Mouse (Mus musculus) liver, postnatal 0 days (tissue): ENCODE results near the gene Gm11634. TPM values are rescaled to one million over a fixed set of nuclear protein-coding genes. Genes with fewer than 3 reads are reported as not detected.
"Not testable (repeated sequence)": the region's sequence is repeated elsewhere in the genome, so short reads cannot be mapped to it uniquely, and the experiment has no call there.

Experiments
- ATAC-seq: fragments of 200-750 bp; cut with Nextera tagmentation; 2 replicates; pipeline ENCODE4 v1.8.0; 2017; ENCODE audit warnings: mild to moderate bottlenecking, moderate library complexity
- DNase-seq: peaks from one replicate; pipeline ENCODE4 v3.0.0-alpha.2; 2016
- H3K27ac ChIP-seq: fragments of 300-500 bp; sonication (generic); 2 replicates; pipeline ENCODE4 v1.5.1; 2014; ENCODE audit warnings: antibody characterized with exemption, moderate library complexity, mild to moderate bottlenecking, low read depth
- H3K27me3 ChIP-seq: fragments of 300-500 bp; sonication (generic); 2 replicates; pipeline ENCODE4 v1.6.1; 2014; ENCODE audit warnings: low read length, control low read depth, mixed read lengths; ENCODE audit not compliant: insufficient read depth
- H3K36me3 ChIP-seq: fragments of 300-500 bp; sonication (generic); replicated peaks from 2 replicates; pipeline ENCODE4 v1.6.1; 2014; ENCODE audit warnings: mild to moderate bottlenecking, control low read depth, low read length, moderate library complexity, mixed read lengths; ENCODE audit not compliant: insufficient read depth
- H3K4me1 ChIP-seq: fragments of 300-500 bp; sonication (generic); 2 replicates; pipeline ENCODE4 v1.6.1; 2014; ENCODE audit warnings: antibody characterized with exemption, mild to moderate bottlenecking, control low read depth; ENCODE audit not compliant: insufficient read depth
- H3K4me2 ChIP-seq: fragments of 300-500 bp; sonication (generic); 2 replicates; pipeline ENCODE4 v1.6.1; 2014; ENCODE audit warnings: low read depth, mild to moderate bottlenecking, low read length, moderate library complexity, mixed read lengths
- H3K4me3 ChIP-seq: fragments of 300-500 bp; sonication (generic); 2 replicates; pipeline ENCODE4 v1.5.1; 2014; ENCODE audit warnings: low read depth, low read length
- H3K9ac ChIP-seq: fragments of 300-500 bp; sonication (generic); replicated peaks from 2 replicates; pipeline ENCODE4 v1.6.1; 2014; ENCODE audit warnings: mild to moderate bottlenecking, moderate library complexity
- H3K9me3 ChIP-seq: fragments of 300-500 bp; sonication (generic); 2 replicates; pipeline ENCODE4 v1.6.1; 2016; ENCODE audit warnings: mild to moderate bottlenecking, control low read depth, low read length, mixed read lengths
- CTCF ChIP-seq: sonication (generic); IDR thresholded peaks from 2 replicates; pipeline ENCODE4 v1.5.1; 2016; ENCODE audit warnings: antibody characterized with exemption, low read depth
- EP300 ChIP-seq: IDR thresholded peaks from 2 replicates; pipeline ENCODE4 v1.6.1; 2016; ENCODE audit warnings: antibody characterized with exemption, low read depth, mild to moderate bottlenecking
- WGBS: fragments of 180-500 bp; shearing (Covaris S2); extraction: QIAGEN DNeasy Blood & Tissue Kit; methylation state at CpG from one replicate; pipeline ENCODE4 v1.1.7; 2014; ENCODE audit not compliant: insufficient replicate concordance; 5-methylcytosine and 5-hydroxymethylcytosine counted together
- polyA plus RNA-seq: library from polyadenylated mRNA; unstranded; fragments of >200 nt; fragmentation: Nextera tagmentation; extraction: Ambion mirVana; gene quantifications from 2 replicates; pipeline ENCODE4 v1.2.1, GENCODE M21; 2015

The Gm11634 gene
- polyA plus RNA-seq, 1 experiment from 2014 or later, result not detected

DNA sequence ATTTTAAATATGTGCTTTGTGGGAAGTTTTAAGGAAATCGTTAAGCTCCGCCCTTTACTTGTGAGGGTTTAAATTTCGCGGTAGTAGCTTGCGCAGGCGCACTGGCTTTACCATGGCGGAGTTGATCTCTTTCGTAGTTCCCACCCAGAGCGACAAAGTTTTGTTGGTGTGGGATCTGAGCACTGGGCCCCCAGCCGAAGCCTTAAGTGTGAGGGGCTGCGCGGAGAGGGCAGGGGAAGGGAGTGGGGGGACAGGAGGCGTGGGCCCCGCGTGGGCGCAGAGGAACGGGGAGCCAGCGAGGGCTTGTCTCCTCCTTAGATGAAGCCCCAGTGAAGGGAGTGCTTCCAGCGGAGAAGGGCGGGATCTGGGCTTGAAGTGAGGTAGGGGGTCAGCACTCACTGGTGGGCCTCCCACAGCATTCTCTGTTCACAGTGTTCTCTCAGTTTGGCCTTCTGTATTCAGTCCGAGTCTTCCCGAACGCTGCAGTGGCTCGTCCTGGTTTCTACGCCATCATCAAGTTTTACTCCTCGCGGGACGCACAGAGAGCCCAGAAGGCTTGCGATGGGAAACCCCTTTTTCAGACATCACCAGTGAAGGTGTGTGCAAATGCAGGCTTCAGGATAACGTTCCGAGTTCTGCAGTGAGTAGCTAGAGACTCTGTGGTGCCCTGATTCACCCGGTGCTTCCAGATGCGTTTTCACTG is 29.0 kb upstream of the Gm11634 start:
- Histone ChIP-seq H3K36me3 (no peaks in the 10 kb centered on the region), H3K9ac (peak overlapping the region; percentile 75), H3K27ac (peak overlapping the region; percentile 97), H3K9me3 (no peaks in the 10 kb centered on the region), H3K4me3 (peak overlapping the region; percentile 63), H3K4me2 (peak overlapping the region; percentile 83), H3K4me1 (peaks cover 5% of the 10 kb centered on the region), H3K27me3 (no peaks in the 10 kb centered on the region)
- under 1% methylated on average over 33 of the region's 33 CpGs for WGBS
- ATAC-seq (peak; percentile 52), DNase-seq (peak; percentile 93)
- TF ChIP-seq CTCF (no peak), EP300 (no peak)

DNA sequence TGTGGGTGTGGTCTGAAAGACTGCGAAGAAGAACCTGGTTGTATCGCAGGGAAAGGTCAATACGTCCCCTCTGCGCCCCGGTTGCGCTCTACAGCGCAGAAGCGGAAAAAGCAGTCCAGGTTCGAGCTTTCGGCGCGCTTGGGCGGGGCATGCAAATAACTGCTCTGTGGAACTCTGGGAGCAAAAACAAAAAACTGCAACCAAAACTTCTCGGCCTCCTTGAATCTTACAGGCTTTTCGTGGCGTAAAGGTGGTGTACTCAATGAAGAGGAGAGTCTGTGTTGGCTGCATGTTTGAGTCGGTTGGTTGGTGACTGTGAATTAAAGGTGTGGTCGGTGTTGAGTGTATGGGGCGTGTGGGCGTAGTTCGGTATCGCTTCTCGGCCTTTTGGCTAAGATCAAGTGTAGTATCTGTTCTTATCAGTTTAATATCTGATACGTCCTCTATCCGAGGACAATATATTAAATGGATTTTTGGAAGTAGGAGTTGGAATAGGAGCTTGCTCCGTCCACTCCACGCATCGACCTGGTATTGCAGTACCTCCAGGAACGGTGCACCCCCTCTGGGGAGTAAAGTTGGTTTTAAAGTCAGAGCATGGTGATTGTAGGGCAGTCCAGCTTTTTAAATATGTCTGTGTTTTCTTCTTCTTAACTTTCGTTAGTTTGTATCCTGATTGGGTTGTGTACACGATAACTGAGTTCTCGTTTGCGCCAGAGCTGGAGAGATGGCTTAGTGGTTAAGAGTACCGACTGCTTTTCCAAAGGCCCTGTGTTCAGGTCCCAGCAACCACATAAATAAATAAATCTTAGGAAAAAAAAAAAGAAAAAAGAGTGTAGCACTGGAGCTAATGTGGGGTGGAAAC is 28.2 kb upstream of the Gm11634 start, which contains the start of gene Rdm1:
Gene Rdm1, plus strand, starts transcription at position 201 of the 862 bp plus-strand sequence.
- Histone ChIP-seq H3K9me3 (no peaks in the 10 kb centered on the region), H3K27ac (peak within 1 kb of the TSS; percentile 97), H3K4me3 (peak within 1 kb of the TSS; percentile 63), H3K4me1 (peaks cover 5% of the 10 kb centered on the region), H3K4me2 (peak within 1 kb of the TSS; percentile 83), H3K27me3 (no peaks in the 10 kb centered on the region), H3K9ac (peak within 1 kb of the TSS; percentile 75), H3K36me3 (no peaks in the 10 kb centered on the region)
- DNase-seq (peak; percentile 86), ATAC-seq (peak; percentile 88)
- WGBS, result under 1% methylated on average over 32 of the region's 34 CpGs
- TF ChIP-seq CTCF (no peak), EP300 (peak; percentile 66)

DNA sequence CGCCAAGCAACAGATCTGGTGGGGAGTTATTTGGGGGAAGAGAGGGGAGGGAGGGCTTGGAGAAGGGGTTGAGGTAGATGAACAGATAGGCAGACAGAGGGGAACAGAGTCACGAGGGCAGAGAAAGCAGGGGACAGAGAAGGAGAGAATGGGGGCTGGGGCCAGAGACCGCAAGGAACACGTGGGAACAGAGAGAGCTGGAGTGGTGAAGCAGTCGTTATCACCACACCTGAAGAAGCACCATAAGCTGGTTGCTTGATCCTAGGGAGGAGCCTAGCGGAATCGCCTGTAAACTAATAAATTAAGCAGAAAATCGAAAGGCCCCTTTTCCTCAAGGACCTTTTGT is 27.6 kb upstream of the Gm11634 start:
- Histone ChIP-seq H3K9me3 (no peaks in the 10 kb centered on the region), H3K27ac (peak overlapping the region; percentile 97), H3K4me3 (peak overlapping the region; percentile 63), H3K4me2 (peak overlapping the region; percentile 83), H3K27me3 (no peaks in the 10 kb centered on the region), H3K36me3 (no peaks in the 10 kb centered on the region), H3K4me1 (peaks cover 5% of the 10 kb centered on the region), H3K9ac (peak overlapping the region; percentile 60)
- no peak for DNase-seq
- 5% methylated on average over 8 of the region's 8 CpGs for WGBS
- TF ChIP-seq CTCF (no peak), EP300 (no peak)
- ATAC-seq, result 0 out of 2 replicates have a peak, but pooled peaks have one; percentile 1

DNA sequence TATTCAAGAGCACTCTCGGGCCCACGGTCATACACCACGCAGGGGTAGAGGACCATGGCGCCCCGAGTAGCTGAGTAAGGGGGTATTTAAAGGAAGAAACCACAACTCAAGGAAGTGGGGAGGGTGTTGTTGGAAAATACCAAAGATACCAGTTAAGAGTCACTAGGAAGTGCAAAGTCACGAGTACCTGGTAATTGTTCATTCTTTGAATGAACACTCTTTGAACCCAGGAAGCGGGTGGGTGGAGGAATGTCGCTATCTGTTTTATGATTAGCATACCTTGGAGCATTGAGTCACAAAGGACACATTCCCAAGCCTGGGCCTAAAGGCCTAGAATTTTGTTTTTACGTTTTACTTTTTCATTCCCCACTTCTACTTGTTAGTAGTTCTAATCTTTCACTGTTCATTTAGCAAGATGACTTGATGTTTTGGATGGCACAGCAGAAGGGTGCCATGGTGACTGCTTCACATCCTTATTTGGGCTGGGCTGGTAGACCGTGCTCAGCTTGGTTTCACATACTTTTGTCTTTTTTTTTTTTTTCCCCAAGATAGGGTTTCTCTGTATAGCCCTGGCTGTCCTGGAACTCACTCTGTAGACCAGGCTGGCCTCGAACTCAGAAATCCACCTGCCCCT is 21.1 kb upstream of the Gm11634 start:
- not testable (repeated sequence) for H3K27ac ChIP-seq, H3K4me1 ChIP-seq, ATAC-seq, H3K9ac ChIP-seq, H3K27me3 ChIP-seq, H3K9me3 ChIP-seq, H3K4me3 ChIP-seq, H3K36me3 ChIP-seq, H3K4me2 ChIP-seq, DNase-seq
- 78% methylated on average over 11 of the region's 11 CpGs for WGBS

DNA sequence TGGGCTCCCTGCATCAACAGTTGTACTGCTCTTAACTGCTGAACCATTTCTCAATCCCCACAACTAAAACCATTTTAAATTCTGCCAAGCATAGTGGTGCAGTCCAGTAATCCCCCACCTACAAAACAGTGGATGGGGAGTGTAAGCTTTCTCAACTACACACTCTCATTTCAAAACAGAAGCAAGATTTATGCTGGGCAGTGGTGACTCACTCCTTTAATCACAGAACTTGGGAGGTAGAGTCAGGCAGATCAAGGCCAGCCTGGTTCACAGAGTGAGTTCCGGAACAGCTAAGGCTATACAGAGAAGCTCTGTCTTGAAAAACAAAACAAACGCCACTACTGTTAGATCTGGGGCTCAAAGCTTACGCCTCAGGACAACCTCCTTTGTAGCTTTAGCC is 19.5 kb upstream of the Gm11634 start:
- Histone ChIP-seq H3K9ac (no peak overlapping the region), H3K4me3 (no peak overlapping the region), H3K36me3 (no peaks in the 10 kb centered on the region), H3K27ac (no peak overlapping the region), H3K9me3 (no peaks in the 10 kb centered on the region), H3K4me1 (no peaks in the 10 kb centered on the region), H3K4me2 (no peak overlapping the region), H3K27me3 (peaks cover 7% of the 10 kb centered on the region; the same call in 1 of the 2 replicates)
- TF ChIP-seq EP300, result no peak
- TF ChIP-seq CTCF, result no peak
- ATAC-seq (no peak), DNase-seq (no peak)
- 83% methylated on average over 3 of the region's 3 CpGs for WGBS

DNA sequence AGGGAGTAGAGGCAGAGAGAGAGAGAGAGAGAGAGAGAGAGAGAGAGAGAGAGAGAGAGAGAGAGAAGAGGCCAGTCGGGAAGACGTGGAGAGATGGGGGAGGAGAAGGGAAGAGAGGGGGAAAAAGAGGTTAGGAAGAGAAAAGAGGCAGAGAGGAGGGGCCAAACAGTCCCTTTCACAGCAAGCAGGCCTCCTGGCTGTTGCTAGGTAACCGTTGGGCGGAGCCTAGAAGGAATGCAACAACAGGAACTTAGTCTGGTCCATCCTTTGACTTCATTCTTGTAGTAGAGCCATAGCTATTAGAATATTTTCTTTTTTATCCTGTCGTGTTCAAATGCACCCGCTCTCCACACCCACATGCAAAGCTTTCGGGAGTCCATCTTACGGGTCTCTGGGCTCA is 18.8 kb upstream of the Gm11634 start:
- WGBS, result 15% methylated on average over 8 of the region's 8 CpGs
- peaks cover 7% of the 10 kb centered on the region; the same call in 1 of the 2 replicates for H3K27me3 ChIP-seq
- peak overlapping the region; percentile 9; the same call in 1 of the 2 replicates for H3K4me2 ChIP-seq
- H3K9ac ChIP-seq, result no peak overlapping the region
- ATAC-seq (no peak), DNase-seq (peak; percentile 54)
- TF ChIP-seq CTCF (no peak), EP300 (no peak)
- H3K9me3 ChIP-seq, result no peaks in the 10 kb centered on the region
- no peaks in the 10 kb centered on the region for H3K36me3 ChIP-seq
- H3K4me1 ChIP-seq, result no peaks in the 10 kb centered on the region
- H3K27ac ChIP-seq, result no peak overlapping the region
- no peak overlapping the region for H3K4me3 ChIP-seq
